Mouse (Mus musculus) spleen, postnatal 10 days (tissue): ENCODE data around the gene Thap11.

Experiments used
- DNase-seq, 2 experiments: peaks; one replicate each; pipeline ENCODE4 v3.0.0; 2021 to 2022; ENCODE audit warnings: low spot score in 2 of 2

The Thap11 gene

DNA sequence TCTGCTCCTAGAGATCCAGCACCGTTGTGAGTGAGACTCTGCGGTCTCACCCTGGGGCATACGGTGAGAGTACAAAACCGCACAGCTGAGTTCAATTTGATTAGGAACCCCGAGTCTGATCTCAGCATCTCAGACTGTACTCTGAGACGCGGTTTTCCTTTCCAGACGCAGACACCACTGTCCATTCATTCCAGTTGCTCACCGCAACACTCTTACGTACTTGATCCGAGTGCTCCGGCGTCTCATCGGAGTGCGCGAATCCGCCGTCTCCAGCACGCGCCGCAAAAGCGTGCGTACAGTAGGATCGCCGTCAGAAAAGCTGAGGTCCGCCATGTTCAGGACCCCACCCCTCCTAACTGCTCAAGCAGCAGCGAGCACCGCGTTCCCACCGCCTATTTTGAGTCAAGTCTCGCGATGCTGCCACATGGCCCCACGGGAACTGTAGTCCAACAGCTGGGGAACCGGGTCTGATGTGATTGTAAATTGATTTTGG lies 3.2 kb upstream of the Thap11 start:
- peak; percentile 84 to 93 for DNase-seq

- no peak for DNase-seq
Observed at GRCm38 (mm10) chr8:105852146-105852729, 2.7 kb upstream of the Thap11 start.

GRCm38 (mm10) chr8:105853178-105853577 lies 1.8 kb upstream of the Thap11 start, which contains the start of gene Cenpt:
Gene Cenpt, minus strand, starts transcription at chr8:105853278.
- DNase-seq: no peak

DNA sequence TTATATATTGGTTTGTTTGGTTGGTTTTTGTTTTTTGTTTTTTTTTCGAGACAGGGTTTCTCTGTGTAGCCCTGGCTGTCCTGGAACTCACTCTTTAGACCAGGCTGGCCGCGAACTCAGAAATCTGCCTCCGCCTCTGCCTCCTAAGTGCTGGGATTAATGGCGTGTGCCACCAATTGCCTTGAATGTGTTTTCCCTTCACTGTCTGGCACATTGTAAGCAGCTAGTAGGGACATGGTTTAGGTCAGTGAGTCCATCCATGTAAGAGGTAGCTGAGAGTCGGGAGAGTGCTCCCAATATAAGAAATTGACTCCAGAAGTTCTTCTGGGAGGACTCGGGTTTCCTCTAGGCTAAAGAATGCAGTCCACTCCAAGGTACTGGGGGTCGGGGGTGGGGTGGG lies 629 bp upstream of the Thap11 start:
- peak in 1 of 2 experiments; percentile 29 for DNase-seq

GRCm38 (mm10) chr8:105855248-105856167 lies 576 bp downstream of the Thap11 start:
- DNase-seq: peak; percentile 65 to 69

DNA sequence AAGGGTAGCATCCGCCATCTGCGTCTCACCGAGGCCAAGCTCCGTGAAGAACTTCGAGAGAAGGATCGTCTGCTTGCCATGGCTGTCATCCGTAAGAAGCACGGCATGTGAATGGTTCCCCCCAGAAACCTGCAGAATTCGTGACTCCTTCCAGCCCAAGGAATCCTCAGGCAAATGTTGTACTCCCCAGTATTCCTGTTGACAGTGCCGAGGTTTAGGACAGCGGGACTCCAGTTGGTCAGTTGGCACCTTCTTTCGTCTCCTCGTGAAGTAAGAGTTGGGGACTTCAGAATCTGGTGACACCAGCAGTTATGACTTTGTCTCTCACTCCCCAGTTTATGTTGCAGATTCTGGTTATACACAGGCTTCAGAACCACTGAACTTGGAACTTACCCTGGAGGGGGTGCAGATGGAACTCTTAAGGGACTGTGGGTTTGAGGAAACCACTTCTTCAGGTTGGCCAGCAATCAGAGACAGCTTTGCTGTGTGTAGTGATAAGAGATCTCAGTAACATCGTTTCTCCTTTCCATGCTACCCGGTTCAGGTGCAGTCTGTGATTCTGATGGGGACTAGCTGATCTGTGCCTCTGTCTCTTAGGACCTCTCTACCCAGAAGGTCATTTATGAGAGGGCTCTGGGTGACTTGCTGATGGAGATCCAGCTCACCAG lies 1.4 kb downstream of the Thap11 start:
- DNase-seq: no peak

GRCm38 (mm10) chr8:105858495-105858894 lies 3.6 kb downstream of the Thap11 start:
- no peak for DNase-seq

- DNase-seq: peak; percentile 22 to 42
Observed at GRCm38 (mm10) chr8:105859314-105859713, 4.4 kb downstream of the Thap11 start.

GRCm38 (mm10) chr8:105860143-105860981 lies 5.4 kb downstream of the Thap11 start, which contains the start of gene Nutf2:
Gene Nutf2, plus strand, starts transcription at chr8:105860580.
- DNase-seq: peak; percentile 87 to 90

DNA sequence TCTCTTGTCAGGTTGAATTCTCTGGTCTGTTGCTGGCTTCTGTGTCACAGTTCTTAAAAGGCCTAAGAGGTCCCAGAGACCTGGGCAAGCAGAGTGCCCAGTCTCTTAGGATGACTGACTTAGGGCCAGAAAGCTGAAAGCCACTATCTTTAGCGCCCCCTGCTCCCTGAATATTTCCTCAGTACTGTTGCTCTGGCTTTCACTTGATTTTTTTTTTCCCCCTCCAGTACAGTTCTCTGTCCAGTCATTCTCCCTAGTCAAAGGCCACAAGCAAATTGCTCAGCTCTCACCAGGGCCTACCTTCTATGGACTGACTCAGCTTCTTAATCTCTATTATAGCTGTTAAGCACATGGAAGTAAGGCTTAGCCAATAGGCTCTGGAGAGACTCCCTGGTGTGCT lies 7.0 kb downstream of the Thap11 start:
- DNase-seq: peak; percentile 35 to 53

DNA sequence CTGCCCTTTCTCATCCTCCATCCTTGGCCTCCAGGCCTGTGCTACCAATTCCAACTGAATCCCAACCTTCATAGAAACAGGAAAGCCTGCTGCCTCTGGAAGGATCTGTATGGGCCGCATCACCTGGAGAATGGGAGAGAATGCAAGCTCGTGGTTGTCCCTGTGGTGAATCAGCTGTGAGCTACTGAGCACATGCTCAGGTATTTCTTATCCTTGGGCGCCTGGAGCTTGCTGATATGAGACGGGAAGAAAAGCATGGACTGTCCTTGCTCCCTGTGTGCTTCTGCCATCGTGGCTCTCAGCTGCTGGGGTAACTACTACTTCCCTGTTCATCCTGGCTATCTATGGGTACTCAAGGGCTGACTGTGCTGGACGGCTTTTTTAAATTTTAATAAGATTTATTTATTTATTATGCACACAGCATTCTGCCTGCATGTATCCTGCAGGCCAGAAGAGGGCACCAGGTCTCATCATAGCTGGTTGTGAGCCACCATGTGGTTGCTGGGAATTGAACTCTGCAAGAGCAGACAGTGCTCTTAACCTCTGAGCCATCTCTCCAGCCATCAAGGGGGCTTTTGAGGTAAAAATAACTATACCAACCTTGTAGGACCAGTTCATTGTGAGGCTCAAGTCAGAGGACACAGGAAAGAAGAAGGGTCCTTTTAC lies 11.6 kb downstream of the Thap11 start:
- peak in 1 of 2 experiments; percentile 38 for DNase-seq

GRCm38 (mm10) chr8:105874301-105874700 lies 19.4 kb downstream of the Thap11 start:
- no peak for DNase-seq

DNA sequence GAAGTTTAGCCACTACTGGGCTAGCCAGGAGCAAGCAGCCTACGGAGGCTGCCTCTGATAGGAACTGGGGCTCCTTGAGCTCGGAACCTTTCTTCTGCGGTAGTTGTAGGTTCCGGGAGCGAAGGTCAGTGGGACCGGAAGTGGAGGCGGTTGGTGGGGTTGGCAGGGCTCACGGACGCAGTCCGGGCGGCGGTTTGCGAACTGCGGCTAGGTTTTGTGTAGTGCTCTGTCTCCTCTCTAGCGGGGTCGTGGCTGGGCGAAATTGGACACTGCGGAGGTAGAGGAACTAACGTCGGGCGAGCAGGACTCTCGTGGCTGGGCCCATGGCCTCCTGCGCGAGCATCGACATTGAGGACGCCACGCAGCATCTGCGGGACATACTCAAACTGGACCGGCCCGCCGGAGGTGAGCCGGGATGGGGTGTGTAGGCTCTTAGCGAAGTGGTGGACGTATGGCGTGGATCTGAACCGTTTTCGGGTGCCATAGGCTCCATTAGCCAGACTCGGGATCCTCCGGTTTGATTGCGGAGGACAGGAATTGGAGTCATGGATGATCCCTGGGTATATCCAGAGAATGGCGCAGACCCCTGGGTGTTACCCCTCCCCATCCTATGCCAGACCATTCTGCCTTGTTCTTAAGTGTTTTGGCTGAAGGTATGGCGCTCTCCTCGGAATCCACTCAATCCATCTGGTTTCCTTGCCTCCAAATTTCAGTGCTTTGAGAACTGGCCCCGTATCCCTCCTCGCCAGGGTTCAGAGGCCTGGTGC lies 26.0 kb downstream of the Thap11 start, which contains the start of gene Edc4:
Gene Edc4, plus strand, starts transcription at position 128 of the 767 bp plus-strand sequence.
- peak; percentile 90 to 95 for DNase-seq

- DNase-seq: no peak
Observed at GRCm38 (mm10) chr8:105889756-105890465, 35.0 kb downstream of the Thap11 start.

GRCm38 (mm10) chr8:105890870-105891269 lies 35.9 kb downstream of the Thap11 start:
- no peak for DNase-seq

DNA sequence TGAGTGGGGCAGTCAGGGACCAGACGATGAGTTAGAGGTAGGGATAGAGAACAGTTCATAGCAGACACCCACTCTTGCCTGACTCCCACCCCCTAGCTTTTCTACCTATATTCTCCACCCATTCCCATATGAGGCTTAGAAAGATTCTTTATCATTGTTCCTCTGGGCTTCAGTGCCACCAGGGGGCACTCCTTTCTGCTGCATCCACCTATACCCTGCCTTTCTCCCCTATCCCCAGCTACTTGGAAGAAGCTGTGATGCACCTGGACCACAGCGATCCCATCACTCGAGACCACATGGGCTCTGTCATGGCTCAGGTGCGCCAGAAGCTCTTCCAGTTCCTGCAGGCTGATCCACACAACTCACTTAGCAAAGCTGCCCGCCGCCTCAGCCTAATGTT lies 37.5 kb downstream of the Thap11 start:
- DNase-seq: peak in 1 of 2 experiments; percentile 43

- DNase-seq: peak in 1 of 2 experiments; percentile 42
Observed at GRCm38 (mm10) chr8:105893339-105893738, 38.4 kb downstream of the Thap11 start, which contains the start of gene Nrn1l. Gene Nrn1l, plus strand, starts transcription at chr8:105893567.

GRCm38 (mm10) chr8:105897801-105898480 lies 43.0 kb downstream of the Thap11 start:
- no peak for DNase-seq
